Mouse (Mus musculus): Measurements from ENCODE around the gene Krt17. TPM values are rescaled to one million over a fixed set of nuclear protein-coding genes. Genes with fewer than 3 reads are reported as not detected.

Krt17 gene
- polyA plus RNA-seq, 1 experiment from 2014 or later, result 0.33 TPM

- Histone ChIP-seq H3K27ac (replicated peaks) (no peak overlapping the region), H3K4me2 (no peak overlapping the region), H3K4me1 (replicated peaks) (no peaks in the 10 kb centered on the region), H3K9ac (no peak overlapping the region), H3K9me3 (replicated peaks) (no peaks in the 10 kb centered on the region), H3K27me3 (no peaks in the 10 kb centered on the region), H3K4me3 (replicated peaks) (no peak overlapping the region), H3K36me3 (replicated peaks) (no peaks in the 10 kb centered on the region)
- ATAC-seq (ENCODE audit: insufficient read depth), result no peak
- WGBS (ENCODE audit: insufficient replicate concordance), result 51% methylated on average over 10 of the region's 10 CpGs
Measured at GRCm38 (mm10) chr11:100287024-100287423, 26.2 kb upstream of the Krt17 start.

- WGBS (ENCODE audit: insufficient replicate concordance), result 62% methylated on average over 4 of the region's 4 CpGs
- Histone ChIP-seq H3K27me3 (0 out of 2 replicates have a peak, but pooled peaks cover 4% of the 10 kb centered on the region), H3K36me3 (replicated peaks) (no peaks in the 10 kb centered on the region), H3K9ac (no peak overlapping the region), H3K4me3 (replicated peaks) (no peak overlapping the region), H3K4me2 (no peak overlapping the region), H3K27ac (replicated peaks) (no peak overlapping the region), H3K4me1 (replicated peaks) (no peaks in the 10 kb centered on the region), H3K9me3 (replicated peaks) (no peaks in the 10 kb centered on the region)
- ATAC-seq (ENCODE audit: insufficient read depth), result no peak
Measured at GRCm38 (mm10) chr11:100284988-100285387, 24.2 kb upstream of the Krt17 start.

- no peaks in the 10 kb centered on the region for H3K4me1 ChIP-seq (replicated peaks)
- H3K27me3 ChIP-seq, result 0 out of 2 replicates have a peak, but pooled peaks cover 4% of the 10 kb centered on the region
- H3K27ac ChIP-seq (replicated peaks), result no peak overlapping the region
- no peak for ATAC-seq (ENCODE audit: insufficient read depth)
- H3K4me3 ChIP-seq (replicated peaks), result no peak overlapping the region
- no peak overlapping the region for H3K9ac ChIP-seq
- no peak overlapping the region for H3K4me2 ChIP-seq
- 24% methylated on average over 10 of the region's 10 CpGs for WGBS (ENCODE audit: insufficient replicate concordance)
- H3K36me3 ChIP-seq (replicated peaks), result no peaks in the 10 kb centered on the region
- no peaks in the 10 kb centered on the region for H3K9me3 ChIP-seq (replicated peaks)
Measured at GRCm38 (mm10) chr11:100282549-100282948, 21.7 kb upstream of the Krt17 start.

- WGBS (ENCODE audit: insufficient replicate concordance), result 23% methylated on average over 11 of the region's 11 CpGs
- no peak for ATAC-seq (ENCODE audit: insufficient read depth)
- no peak overlapping the region for H3K4me2 ChIP-seq
- H3K9me3 ChIP-seq (replicated peaks), result no peaks in the 10 kb centered on the region
- H3K4me3 ChIP-seq (replicated peaks), result no peak overlapping the region
- H3K9ac ChIP-seq, result no peak overlapping the region
- no peak overlapping the region for H3K27ac ChIP-seq (replicated peaks)
- H3K36me3 ChIP-seq (replicated peaks), result no peaks in the 10 kb centered on the region
- H3K4me1 ChIP-seq (replicated peaks), result no peaks in the 10 kb centered on the region
- H3K27me3 ChIP-seq, result 0 out of 2 replicates have a peak, but pooled peaks cover 4% of the 10 kb centered on the region
Measured at GRCm38 (mm10) chr11:100281596-100282544, 21.0 kb upstream of the Krt17 start.

GRCm38 (mm10) chr11:100278759-100279158 lies 17.9 kb upstream of the Krt17 start:
- Histone ChIP-seq H3K9me3 (replicated peaks) (no peaks in the 10 kb centered on the region), H3K4me2 (no peak overlapping the region), H3K27me3 (0 out of 2 replicates have a peak, but pooled peaks cover 4% of the 10 kb centered on the region), H3K4me1 (replicated peaks) (no peaks in the 10 kb centered on the region), H3K36me3 (replicated peaks) (no peaks in the 10 kb centered on the region), H3K9ac (no peak overlapping the region), H3K4me3 (replicated peaks) (no peak overlapping the region), H3K27ac (replicated peaks) (no peak overlapping the region)
- ATAC-seq (ENCODE audit: insufficient read depth), result no peak
- 33% methylated on average over 5 of the region's 5 CpGs for WGBS (ENCODE audit: insufficient replicate concordance)

- Histone ChIP-seq H3K4me1 (replicated peaks) (no peaks in the 10 kb centered on the region), H3K9me3 (replicated peaks) (no peaks in the 10 kb centered on the region), H3K4me2 (no peak overlapping the region), H3K36me3 (replicated peaks) (no peaks in the 10 kb centered on the region), H3K9ac (no peak overlapping the region), H3K27ac (replicated peaks) (no peak overlapping the region), H3K27me3 (0 out of 2 replicates have a peak, but pooled peaks cover 4% of the 10 kb centered on the region), H3K4me3 (replicated peaks) (no peak overlapping the region)
- 51% methylated on average over 15 of the region's 15 CpGs for WGBS (ENCODE audit: insufficient replicate concordance)
- no peak for ATAC-seq (ENCODE audit: insufficient read depth)
Measured at GRCm38 (mm10) chr11:100277726-100278480, 17.1 kb upstream of the Krt17 start.

GRCm38 (mm10) chr11:100275466-100275865 lies 14.6 kb upstream of the Krt17 start:
- ATAC-seq (ENCODE audit: insufficient read depth), result no peak
- 51% methylated on average over 5 of the region's 5 CpGs for WGBS (ENCODE audit: insufficient replicate concordance)
- no peaks in the 10 kb centered on the region for H3K27me3 ChIP-seq

GRCm38 (mm10) chr11:100274719-100275118 lies 13.9 kb upstream of the Krt17 start:
- H3K4me2 ChIP-seq, result no peak overlapping the region
- H3K9ac ChIP-seq, result no peak overlapping the region
- no peak for ATAC-seq (ENCODE audit: insufficient read depth)
- 64% methylated on average over 7 of the region's 7 CpGs for WGBS (ENCODE audit: insufficient replicate concordance)
- H3K4me1 ChIP-seq (replicated peaks), result no peaks in the 10 kb centered on the region
- H3K36me3 ChIP-seq (replicated peaks), result no peaks in the 10 kb centered on the region
- no peaks in the 10 kb centered on the region for H3K9me3 ChIP-seq (replicated peaks)
- no peak overlapping the region for H3K27ac ChIP-seq (replicated peaks)
- no peaks in the 10 kb centered on the region for H3K27me3 ChIP-seq
- no peak overlapping the region for H3K4me3 ChIP-seq (replicated peaks)

More at GRCm38 (mm10) chr11:100275466-100275865, 14.6 kb upstream of the Krt17 start:
- H3K9ac ChIP-seq, result no peak overlapping the region
- H3K9me3 ChIP-seq (replicated peaks), result no peaks in the 10 kb centered on the region
- no peaks in the 10 kb centered on the region for H3K36me3 ChIP-seq (replicated peaks)
- no peak overlapping the region for H3K27ac ChIP-seq (replicated peaks)
- no peak overlapping the region for H3K4me3 ChIP-seq (replicated peaks)
- H3K4me2 ChIP-seq, result no peak overlapping the region
- H3K4me1 ChIP-seq (replicated peaks), result no peaks in the 10 kb centered on the region

GRCm38 (mm10) chr11:100271878-100272277 lies 11.0 kb upstream of the Krt17 start:
- Histone ChIP-seq H3K9ac (no peak overlapping the region), H3K4me1 (replicated peaks) (no peaks in the 10 kb centered on the region), H3K4me3 (replicated peaks) (no peak overlapping the region), H3K27ac (replicated peaks) (no peak overlapping the region), H3K36me3 (replicated peaks) (no peaks in the 10 kb centered on the region), H3K27me3 (no peaks in the 10 kb centered on the region), H3K4me2 (no peak overlapping the region), H3K9me3 (replicated peaks) (no peaks in the 10 kb centered on the region)
- 52% methylated on average over 1 of the region's 1 CpGs for WGBS (ENCODE audit: insufficient replicate concordance)
- ATAC-seq (ENCODE audit: insufficient read depth), result no peak

GRCm38 (mm10) chr11:100269821-100270332 lies 9.0 kb upstream of the Krt17 start, which contains the start of gene Krt42:
Krt42 (minus strand) TSS chr11:100269871.
- WGBS (ENCODE audit: insufficient replicate concordance), result 56% methylated on average over 7 of the region's 7 CpGs
- ATAC-seq (ENCODE audit: insufficient read depth), result no peak
- H3K36me3 ChIP-seq (replicated peaks), result no peaks in the 10 kb centered on the region

More at GRCm38 (mm10) chr11:100269821-100270332, 9.0 kb upstream of the Krt17 start, which contains the start of gene Krt42:
- no peak within 1 kb of the TSS for H3K4me2 ChIP-seq
- H3K4me3 ChIP-seq (replicated peaks), result no peak within 1 kb of the TSS
- H3K9me3 ChIP-seq (replicated peaks), result no peaks in the 10 kb centered on the region
- H3K27me3 ChIP-seq, result no peaks in the 10 kb centered on the region
- H3K27ac ChIP-seq (replicated peaks), result no peak within 1 kb of the TSS
- H3K9ac ChIP-seq, result no peak within 1 kb of the TSS
- no peaks in the 10 kb centered on the region for H3K4me1 ChIP-seq (replicated peaks)

All from liver, embryonic 15.5 days (tissue).